Mouse (Mus musculus): ENCODE measurements at regions not wholly inside any gene's neighbourhood (a gene's known extent, or its start where the extent isn't known, plus 50 kb on each side); places are given as distances from the start of the nearest gene placed in this dataset.

DNA sequence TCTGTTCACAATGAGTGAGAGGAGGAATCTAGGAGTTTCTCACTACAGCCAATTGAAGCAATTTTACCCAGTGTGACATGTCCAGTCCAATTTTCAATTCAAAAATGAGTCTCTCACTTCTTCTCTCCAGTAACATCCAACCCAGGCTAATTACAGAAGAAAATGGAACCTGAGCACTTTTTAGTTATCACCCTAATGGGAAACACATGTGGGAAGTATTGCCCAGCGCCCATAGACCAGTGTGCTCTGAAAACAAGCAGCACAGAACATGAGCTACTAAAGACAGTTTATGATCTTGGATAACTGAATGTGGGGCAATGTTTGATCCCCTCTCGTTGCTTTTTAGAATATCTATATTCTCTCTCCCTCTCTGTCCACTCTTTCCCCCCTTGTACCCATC is 70.5 kb upstream of the Efemp1 start:
- H3K4me3 ChIP-seq (ENCODE audit: control insufficient read depth, low read depth, low read length): no peak overlapping the region
- no peaks in the 10 kb centered on the region for H3K36me3 ChIP-seq (ENCODE audit: control insufficient read depth, insufficient read depth, low read length)
- TF ChIP-seq CTCF (IDR thresholded peaks at IDR 0.05; ENCODE audit: control insufficient read depth, insufficient read depth, insufficient replicate concordance, low read depth, low read length) (no peak), POLR2A (IDR thresholded peaks at IDR 0.05; ENCODE audit: control insufficient read depth, low read depth, low read length) (no peak)
- H3K27ac ChIP-seq (ENCODE audit: control insufficient read depth, insufficient read depth, low read depth, low read length): no peak overlapping the region
- no peaks in the 10 kb centered on the region for H3K4me1 ChIP-seq (ENCODE audit: control insufficient read depth, insufficient read depth, low read length)
- no peaks in the 10 kb centered on the region for H3K27me3 ChIP-seq (ENCODE audit: control insufficient read depth, insufficient read depth, low read length)

GRCm38 (mm10) chr11:28770831-28771230 is 82.2 kb upstream of the Efemp1 start:
- no peaks in the 10 kb centered on the region for H3K4me1 ChIP-seq (ENCODE audit: control insufficient read depth, insufficient read depth, low read length)
- TF ChIP-seq POLR2A (IDR thresholded peaks at IDR 0.05; ENCODE audit: control insufficient read depth, low read depth, low read length): no peak
- no peak for TF ChIP-seq CTCF (IDR thresholded peaks at IDR 0.05; ENCODE audit: control insufficient read depth, insufficient read depth, insufficient replicate concordance, low read depth, low read length)
- no peaks in the 10 kb centered on the region for H3K36me3 ChIP-seq (ENCODE audit: control insufficient read depth, insufficient read depth, low read length)
- no peaks in the 10 kb centered on the region for H3K27me3 ChIP-seq (ENCODE audit: control insufficient read depth, insufficient read depth, low read length)
- no peak overlapping the region for H3K4me3 ChIP-seq (ENCODE audit: control insufficient read depth, low read depth, low read length)
- H3K27ac ChIP-seq (ENCODE audit: control insufficient read depth, insufficient read depth, low read depth, low read length): no peak overlapping the region

DNA sequence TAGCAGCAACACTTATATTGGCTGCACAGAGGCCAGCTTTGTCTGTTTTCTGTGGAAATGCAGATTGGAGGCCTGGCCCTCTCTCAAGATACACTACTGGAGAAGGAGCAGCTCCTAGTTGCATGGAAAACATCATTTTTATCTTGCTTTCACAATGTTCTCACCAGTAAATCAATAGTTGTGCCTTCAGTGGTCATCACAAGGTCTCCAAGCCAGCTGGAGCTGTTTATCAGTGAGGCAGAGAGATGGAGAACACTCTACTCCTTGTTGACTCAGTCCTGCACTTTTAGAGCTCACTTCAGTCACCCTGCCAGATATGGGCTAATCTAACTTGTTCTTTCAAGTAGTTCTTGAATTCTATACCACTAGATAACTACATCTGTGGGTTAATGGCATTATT is 92.3 kb upstream of the Efemp1 start:
- Histone ChIP-seq H3K27me3 (ENCODE audit: control insufficient read depth, insufficient read depth, low read length) (no peaks in the 10 kb centered on the region), H3K4me1 (ENCODE audit: control insufficient read depth, insufficient read depth, low read length) (no peaks in the 10 kb centered on the region), H3K4me3 (ENCODE audit: control insufficient read depth, low read depth, low read length) (no peak overlapping the region), H3K27ac (ENCODE audit: control insufficient read depth, insufficient read depth, low read depth, low read length) (no peak overlapping the region), H3K36me3 (ENCODE audit: control insufficient read depth, insufficient read depth, low read length) (no peaks in the 10 kb centered on the region)
- TF ChIP-seq POLR2A (IDR thresholded peaks at IDR 0.05; ENCODE audit: control insufficient read depth, low read depth, low read length) (no peak), CTCF (IDR thresholded peaks at IDR 0.05; ENCODE audit: control insufficient read depth, insufficient read depth, insufficient replicate concordance, low read depth, low read length) (no peak)

- no peaks in the 10 kb centered on the region for H3K36me3 ChIP-seq (ENCODE audit: control insufficient read depth, insufficient read depth, low read length)
- peak overlapping the region; percentile 36 for H3K27ac ChIP-seq (ENCODE audit: control insufficient read depth, insufficient read depth, low read depth, low read length)
- no peak overlapping the region; the same call in 1 of the 2 replicates for H3K4me3 ChIP-seq (ENCODE audit: control insufficient read depth, low read depth, low read length)
- H3K27me3 ChIP-seq (ENCODE audit: control insufficient read depth, insufficient read depth, low read length): no peaks in the 10 kb centered on the region
- no peak for TF ChIP-seq CTCF (IDR thresholded peaks at IDR 0.05; ENCODE audit: control insufficient read depth, insufficient read depth, insufficient replicate concordance, low read depth, low read length)
- no peak for TF ChIP-seq POLR2A (IDR thresholded peaks at IDR 0.05; ENCODE audit: control insufficient read depth, low read depth, low read length)
- H3K4me1 ChIP-seq (ENCODE audit: control insufficient read depth, insufficient read depth, low read length): no peaks in the 10 kb centered on the region
Observed at GRCm38 (mm10) chr11:28734941-28735597, 117.9 kb upstream of the Efemp1 start.

GRCm38 (mm10) chr11:28734581-28734931 is 118.4 kb upstream of the Efemp1 start:
- Histone ChIP-seq H3K36me3 (ENCODE audit: control insufficient read depth, insufficient read depth, low read length) (no peaks in the 10 kb centered on the region), H3K4me1 (ENCODE audit: control insufficient read depth, insufficient read depth, low read length) (no peaks in the 10 kb centered on the region), H3K4me3 (ENCODE audit: control insufficient read depth, low read depth, low read length) (no peak overlapping the region), H3K27me3 (ENCODE audit: control insufficient read depth, insufficient read depth, low read length) (no peaks in the 10 kb centered on the region), H3K27ac (ENCODE audit: control insufficient read depth, insufficient read depth, low read depth, low read length) (no peak overlapping the region; the same call in 1 of the 2 replicates)
- no peak for TF ChIP-seq POLR2A (IDR thresholded peaks at IDR 0.05; ENCODE audit: control insufficient read depth, low read depth, low read length)
- TF ChIP-seq CTCF (IDR thresholded peaks at IDR 0.05; ENCODE audit: control insufficient read depth, insufficient read depth, insufficient replicate concordance, low read depth, low read length): no peak

- no peak for TF ChIP-seq CTCF (IDR thresholded peaks at IDR 0.05; ENCODE audit: control insufficient read depth, insufficient read depth, insufficient replicate concordance, low read depth, low read length)
- no peak for TF ChIP-seq POLR2A (IDR thresholded peaks at IDR 0.05; ENCODE audit: control insufficient read depth, low read depth, low read length)
Observed at GRCm38 (mm10) chr11:28733877-28734580, 119.0 kb upstream of the Efemp1 start.

GRCm38 (mm10) chr11:28730140-28730539 is 122.9 kb upstream of the Efemp1 start:
- TF ChIP-seq CTCF (IDR thresholded peaks at IDR 0.05; ENCODE audit: control insufficient read depth, insufficient read depth, insufficient replicate concordance, low read depth, low read length) (no peak), POLR2A (IDR thresholded peaks at IDR 0.05; ENCODE audit: control insufficient read depth, low read depth, low read length) (no peak)
- H3K4me1 ChIP-seq (ENCODE audit: control insufficient read depth, insufficient read depth, low read length): no peaks in the 10 kb centered on the region
- no peak overlapping the region for H3K4me3 ChIP-seq (ENCODE audit: control insufficient read depth, low read depth, low read length)

More at GRCm38 (mm10) chr11:28733877-28734580, 119.0 kb upstream of the Efemp1 start:
- Histone ChIP-seq H3K36me3 (ENCODE audit: control insufficient read depth, insufficient read depth, low read length) (no peaks in the 10 kb centered on the region), H3K4me3 (ENCODE audit: control insufficient read depth, low read depth, low read length) (no peak overlapping the region), H3K4me1 (ENCODE audit: control insufficient read depth, insufficient read depth, low read length) (no peaks in the 10 kb centered on the region), H3K27ac (ENCODE audit: control insufficient read depth, insufficient read depth, low read depth, low read length) (no peak overlapping the region), H3K27me3 (ENCODE audit: control insufficient read depth, insufficient read depth, low read length) (no peaks in the 10 kb centered on the region)

More at GRCm38 (mm10) chr11:28730140-28730539, 122.9 kb upstream of the Efemp1 start:
- Histone ChIP-seq H3K36me3 (ENCODE audit: control insufficient read depth, insufficient read depth, low read length) (no peaks in the 10 kb centered on the region), H3K27me3 (ENCODE audit: control insufficient read depth, insufficient read depth, low read length) (no peaks in the 10 kb centered on the region), H3K27ac (ENCODE audit: control insufficient read depth, insufficient read depth, low read depth, low read length) (no peak overlapping the region)

Measured in testis, adult 2 months (tissue).